Mouse (Mus musculus) CH12.LX (cell line): Measurements from ENCODE around the gene Sh3bp5l. TPM values are rescaled to one million over a fixed set of nuclear protein-coding genes. Genes with fewer than 3 reads are reported as not detected.
A peak's percentile ranks its signal among the peaks of the same experiment; 100 is the strongest.

Source experiments
- DNase-seq: peaks from one replicate; pipeline ENCODE4 v3.0.0-alpha.2; 2013; ENCODE audit errors: extremely low read depth
- H3K27ac ChIP-seq: 2 replicates; pipeline ENCODE4 v1.5.1; 2012; ENCODE audit warnings: low read depth, mild to moderate bottlenecking, control low read depth, moderate library complexity; ENCODE audit not compliant: insufficient read depth
- H3K27me3 ChIP-seq: replicated peaks from 2 replicates; pipeline ENCODE3; 2012; ENCODE audit warnings: inconsistent platforms
- H3K36me3 ChIP-seq, 2 experiments: replicated peaks in 1 of 2; 2 replicates each; pipeline versions ENCODE3 to v1.6.1; 2012; ENCODE audit warnings: inconsistent platforms in 1 of 2, low read length in 1 of 2, mild to moderate bottlenecking in 1 of 2, mixed read lengths in 1 of 2, moderate library complexity in 1 of 2; ENCODE audit not compliant: control insufficient read depth in 1 of 2, insufficient read depth in 1 of 2
- H3K4me1 ChIP-seq, 2 experiments: 2 replicates each; pipeline ENCODE4 v1.6.1; 2012; ENCODE audit warnings: inconsistent platforms in 1 of 2, moderate library complexity in 1 of 2; ENCODE audit not compliant: insufficient read depth in 2 of 2, control insufficient read depth in 1 of 2
- H3K4me2 ChIP-seq: 2 replicates; pipeline ENCODE4 v1.6.1; 2012; ENCODE audit warnings: low read depth, mild to moderate bottlenecking, control low read depth; ENCODE audit not compliant: poor library complexity, insufficient read depth, severe bottlenecking
- H3K4me3 ChIP-seq, 3 experiments: fragments of 150-350 bp in 1 of 3; sonication (generic) in 1 of 3; replicated peaks in 1 of 3; 2 replicates each; pipeline versions ENCODE3 to v1.5.1; 2011 to 2012; ENCODE audit warnings: low read depth in 2 of 3, low read length in 2 of 3, mild to moderate bottlenecking in 2 of 3, moderate library complexity in 2 of 3, control low read depth in 1 of 3, improper control_type of control experiment in 1 of 3, inconsistent platforms in 1 of 3, mixed read lengths in 1 of 3; ENCODE audit not compliant: poor library complexity in 1 of 3
- H3K79me2 ChIP-seq: replicated peaks from 2 replicates; pipeline ENCODE4 v1.6.1; 2012; ENCODE audit warnings: mild to moderate bottlenecking, moderate library complexity; ENCODE audit not compliant: control insufficient read depth, poor library complexity, insufficient read depth, severe bottlenecking; ENCODE audit errors: extremely low read depth
- H3K9ac ChIP-seq: 2 replicates; pipeline ENCODE4 v1.6.1; 2012; ENCODE audit warnings: low read depth, mild to moderate bottlenecking, control low read depth, moderate library complexity; ENCODE audit not compliant: insufficient read depth
- H3K9me3 ChIP-seq: replicated peaks from 2 replicates; pipeline ENCODE3; 2012; ENCODE audit warnings: low read length, inconsistent platforms, mixed read lengths
- BHLHE40 ChIP-seq: IDR thresholded peaks from 2 replicates; pipeline ENCODE4 v1.6.1; 2011; ENCODE audit warnings: mild to moderate bottlenecking, low read depth, low read length, improper control_type of control experiment
- GABPA ChIP-seq: IDR thresholded peaks from 2 replicates; pipeline ENCODE4 v1.6.1; 2012; ENCODE audit warnings: low read depth, low read length, improper control_type of control experiment, inconsistent platforms; ENCODE audit not compliant: insufficient replicate concordance
- KAT2A ChIP-seq: IDR thresholded peaks from 2 replicates; pipeline ENCODE4 v1.6.1; 2012; ENCODE audit warnings: low read length, improper control_type of control experiment, inconsistent platforms; ENCODE audit not compliant: insufficient replicate concordance
- MAX ChIP-seq: IDR thresholded peaks from 2 replicates; pipeline ENCODE4 v1.6.1; 2011; ENCODE audit warnings: low read length, improper control_type of control experiment
- MEF2A ChIP-seq: IDR thresholded peaks from 2 replicates; pipeline ENCODE4 v1.6.1; 2014; ENCODE audit warnings: low read depth, mild to moderate bottlenecking, inconsistent platforms, low read length, improper control_type of control experiment, borderline replicate concordance
- MYC ChIP-seq: IDR thresholded peaks from 2 replicates; pipeline ENCODE4 v1.6.1; 2011; ENCODE audit warnings: low read depth, mild to moderate bottlenecking, improper control_type of control experiment, low read length
- NELFE ChIP-seq: IDR thresholded peaks from 2 replicates; pipeline ENCODE4 v1.6.1; 2011; ENCODE audit warnings: low read depth, low read length, improper control_type of control experiment
- POLR2A ChIP-seq: IDR thresholded peaks from 2 replicates; pipeline ENCODE4 v1.6.1; 2011; ENCODE audit warnings: low read depth, mild to moderate bottlenecking, improper control_type of control experiment, low read length
- POLR2AphosphoS2 ChIP-seq: IDR thresholded peaks from 2 replicates; pipeline ENCODE4 v1.6.1; 2011; ENCODE audit warnings: low read depth, low read length, improper control_type of control experiment
- SIN3A ChIP-seq: IDR thresholded peaks from 2 replicates; pipeline ENCODE4 v1.6.1; 2012; ENCODE audit warnings: low read length, improper control_type of control experiment, inconsistent platforms
- UBTF ChIP-seq: IDR thresholded peaks from 2 replicates; pipeline ENCODE4 v1.6.1; 2012; ENCODE audit warnings: low read depth, mild to moderate bottlenecking, inconsistent platforms, low read length, improper control_type of control experiment, moderate library complexity
- USF1 ChIP-seq: IDR thresholded peaks from 2 replicates; pipeline ENCODE4 v1.6.1; 2014; ENCODE audit warnings: low read depth, mild to moderate bottlenecking, inconsistent platforms, low read length, improper control_type of control experiment
- USF2 ChIP-seq: conservative IDR thresholded peaks from 2 replicates; pipeline ENCODE4 v1.6.1; 2011; ENCODE audit warnings: low read depth, low read length, improper control_type of control experiment
- ZMIZ1 ChIP-seq: IDR thresholded peaks from 2 replicates; pipeline ENCODE4 v1.6.1; 2012; ENCODE audit warnings: low read depth, mild to moderate bottlenecking, inconsistent platforms, low read length, improper control_type of control experiment
- ZNF384 ChIP-seq: IDR thresholded peaks from 2 replicates; pipeline ENCODE4 v1.6.1; 2012; ENCODE audit warnings: low read depth, low read length, improper control_type of control experiment, inconsistent platforms
- dilution Hi-C: fragments of 300-500 bp; cut with MboI; formaldehyde crosslinking; loops from 2 replicates; pipeline ENCODE4 v1.14.3; 2020; ENCODE audit warnings: low sequenced_read_pairs; ENCODE audit not compliant: extremely low pct_unique_long_range_greater_than_20kb, extremely low pct_ligation_motif_present
- in situ Hi-C: fragments of 300-500 bp; cut with MboI; formaldehyde crosslinking; loops from 3 replicates; pipeline ENCODE4 v1.14.3; 2019; ENCODE audit warnings: low sequenced_read_pairs, low pct_ligation_motif_present, low pct_unique_long_range_greater_than_20kb, mixed read lengths
- polyA plus RNA-seq: library from polyadenylated mRNA; unstranded; fragments of >175 nt; gene quantifications from 2 replicates; pipeline ENCODE4 v1.2.1, GENCODE M21; 2012; ENCODE audit warnings: low read depth; ENCODE audit not compliant: insufficient read length
- total RNA-seq, 2 experiments: library from RNA; depleted of rRNA; stranded (reverse); fragments of 300-350 nt in 1 of 2; fragments of >200 nt in 1 of 2; gene quantifications; 2 replicates each; pipeline ENCODE4 v1.2.3; 2012 to 2014

The Sh3bp5l gene
- total and polyA plus RNA-seq, 3 experiments, result 18.6 to 27.7 (median 22.8) TPM

- in situ Hi-C loops, result no loop called here
- peak; percentile 89 for TF ChIP-seq BHLHE40
- no peak for TF ChIP-seq MEF2A
- H3K4me1 ChIP-seq, result peaks cover 3 to 4% of the 10 kb centered on the region in 2 experiments; a peak in 1 of 4 replicates
Observed at GRCm38 (mm10) chr11:58289992-58290682, 40.4 kb upstream of the Sh3bp5l start.

DNA sequence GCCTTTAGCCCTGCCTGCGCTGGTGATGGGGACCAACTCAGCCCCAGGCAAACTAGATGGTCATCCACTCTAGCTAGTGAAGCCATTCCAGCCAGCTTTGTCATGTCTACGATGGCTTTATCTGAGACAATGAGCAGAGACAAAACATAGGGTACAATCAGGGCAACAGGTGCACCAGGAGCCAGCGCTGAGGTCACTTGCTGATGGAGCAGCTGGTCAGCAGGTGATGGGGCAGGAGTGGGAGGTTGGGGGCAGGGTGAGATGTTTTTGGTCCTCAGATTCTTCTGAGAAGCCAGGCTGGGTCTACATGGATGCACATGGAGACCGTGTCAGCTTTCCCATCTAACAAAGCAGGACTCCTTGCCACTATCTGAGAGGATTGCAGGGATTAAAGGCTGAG is 39.7 kb upstream of the Sh3bp5l start:
- dilution Hi-C loops (no loop called here), in situ Hi-C loops (no loop called here)
- Histone ChIP-seq H3K27me3 (peaks cover 80% of the 10 kb centered on the region), H3K9ac (no peak overlapping the region), H3K9me3 (peaks cover 6% of the 10 kb centered on the region), H3K4me3 (no peak overlapping the region), H3K27ac (no peak overlapping the region), H3K4me2 (no peak overlapping the region), H3K4me1 (peaks cover 3 to 4% of the 10 kb centered on the region in 2 experiments; a peak in 1 of 4 replicates), H3K79me2 (no peaks in the 10 kb centered on the region), H3K36me3 (no peaks in the 10 kb centered on the region)
- no peak for TF ChIP-seq NELFE
- no peak for TF ChIP-seq SIN3A
- no peak for TF ChIP-seq USF1
- TF ChIP-seq MAX, result no peak
- no peak for TF ChIP-seq POLR2AphosphoS2
- TF ChIP-seq BHLHE40, result no peak
- no peak for TF ChIP-seq MYC
- no peak for TF ChIP-seq ZNF384
- TF ChIP-seq POLR2A, result no peak
- TF ChIP-seq KAT2A, result no peak
- no peak for TF ChIP-seq GABPA
- TF ChIP-seq ZMIZ1, result no peak
- TF ChIP-seq UBTF, result no peak
- no peak for TF ChIP-seq USF2
- DNase-seq, result no peak

More at GRCm38 (mm10) chr11:58289992-58290682, 40.4 kb upstream of the Sh3bp5l start:
- Histone ChIP-seq H3K4me3 (no peak overlapping the region), H3K36me3 (no peaks in the 10 kb centered on the region), H3K9me3 (no peaks in the 10 kb centered on the region), H3K27me3 (peaks cover 78% of the 10 kb centered on the region), H3K4me2 (no peak overlapping the region), H3K9ac (no peak overlapping the region), H3K79me2 (no peaks in the 10 kb centered on the region), H3K27ac (no peak overlapping the region)
- dilution Hi-C loops, result no loop called here
- no peak for DNase-seq
